In genomic region chr11:87108755-87109518, GRCm38 (mm10) we compare ENCODE assay signal across 8 mouse cellular contexts. TPM values are rescaled to one million over a fixed set of nuclear protein-coding genes. Genes with fewer than 3 reads are reported as not detected.
DNase-seq lines count a peak whose midpoint lies in the region; ATAC-seq and TF ChIP-seq lines count a peak whose summit lies in the region.

TSS of gene Ska2 (plus strand) at chr11:87109234.

- intact Hi-C loops in heart, postnatal 36 days (cut with DNase I) = loop anchor here (1.0 kb wide), 1 partner anchor 18 kb away; the partner anchor contains the start of gene Trim37

- H3K4me2 ChIP-seq in forebrain, embryonic 16.5 days (ENCODE audit: low read length) = peak within 1 kb of the TSS; percentile 57
- peak within 1 kb of the TSS; percentile 80 for H3K4me2 ChIP-seq in lung, embryonic 14.5 days

- TF ChIP-seq CTCF in G1E (IDR thresholded peaks at IDR 0.05; ENCODE audit: low read depth, low read length) = no peak
- no peak; the same call in 1 of the 2 replicates for TF ChIP-seq CTCF in layer of hippocampus, adult 2 months (conservative IDR thresholded peaks at IDR 0.05)
- TF ChIP-seq CTCF in lung, embryonic 14.5 days (IDR thresholded peaks at IDR 0.05; ENCODE audit: low read depth) = no peak
- TF ChIP-seq CTCF in olfactory bulb, adult 2 months (IDR thresholded peaks at IDR 0.05; ENCODE audit: insufficient read depth, low read depth, low read length) = no peak
- 0 out of 2 replicates have a peak, but pooled peaks have one; percentile 35 for TF ChIP-seq CTCF in thymus, adult 2 months (IDR thresholded peaks at IDR 0.05; ENCODE audit: borderline replicate concordance, control insufficient read depth, extremely low read depth, insufficient read depth, low read length, poor library complexity)

- H3K36me3 ChIP-seq in G1E (replicated peaks) = peaks cover 45% of the 10 kb centered on the region
- H3K36me3 ChIP-seq in forebrain, embryonic 16.5 days (ENCODE audit: control insufficient read depth, insufficient read depth) = no peaks in the 10 kb centered on the region
- peaks cover 41% of the 10 kb centered on the region for H3K36me3 ChIP-seq in lung, embryonic 14.5 days (ENCODE audit: insufficient read depth)
- H3K36me3 ChIP-seq in thymus, adult 2 months (ENCODE audit: control insufficient read depth, insufficient read depth, low read length) = peaks cover 7% of the 10 kb centered on the region; the same call in 1 of the 2 replicates

- H3K27ac ChIP-seq in forebrain, embryonic 16.5 days (ENCODE audit: low read length) = peak within 1 kb of the TSS; percentile 97
- H3K27ac ChIP-seq in layer of hippocampus, adult 2 months = peak within 1 kb of the TSS; percentile 93
- peak within 1 kb of the TSS; percentile 98 for H3K27ac ChIP-seq in lung, embryonic 14.5 days (ENCODE audit: low read depth)
- H3K27ac ChIP-seq in olfactory bulb, adult 2 months (ENCODE audit: insufficient read depth, low read depth, low read length) = peak within 1 kb of the TSS; percentile 65
- peak within 1 kb of the TSS; percentile 75 for H3K27ac ChIP-seq in thymus, adult 2 months (ENCODE audit: control insufficient read depth, insufficient read depth, low read length)

- H3K9ac ChIP-seq in forebrain, embryonic 16.5 days (replicated peaks; ENCODE audit: low read depth, low read length) = peak within 1 kb of the TSS; percentile 94
- peak within 1 kb of the TSS; percentile 99 for H3K9ac ChIP-seq in lung, embryonic 14.5 days

- peaks cover 7% of the 10 kb centered on the region; the same call in 1 of the 2 replicates for H3K4me1 ChIP-seq in G1E (ENCODE audit: insufficient read depth, low read depth, low read length)
- peaks cover 22% of the 10 kb centered on the region for H3K4me1 ChIP-seq in forebrain, embryonic 16.5 days (replicated peaks; ENCODE audit: control insufficient read depth, insufficient read depth, low read length)
- H3K4me1 ChIP-seq in lung, embryonic 14.5 days (ENCODE audit: insufficient read depth) = peaks cover 8% of the 10 kb centered on the region; the same call in 1 of the 2 replicates
- no peaks in the 10 kb centered on the region for H3K4me1 ChIP-seq in olfactory bulb, adult 2 months (ENCODE audit: control insufficient read depth, insufficient read depth, low read length)
- 0 out of 2 replicates have a peak, but pooled peaks cover 2% of the 10 kb centered on the region for H3K4me1 ChIP-seq in thymus, adult 2 months (replicated peaks; ENCODE audit: control insufficient read depth, insufficient read depth, low read length)

- DNase-seq in G1E (ENCODE audit: low spot score) = peak; percentile 88
- DNase-seq in cerebellum, adult 18-20 months = peak; percentile 94 to 98
- peak; percentile 92 to 93 for DNase-seq in heart, postnatal 36 days
- peak; percentile 94 to 99 for DNase-seq in layer of hippocampus, adult 2 months (ENCODE audit: low spot score in 2 of 2)
- DNase-seq in lung, embryonic 14.5 days = peak; percentile 100
- DNase-seq in thymus, adult 2 months = peak; percentile 96

- WGBS in forebrain, embryonic 16.5 days = under 1% methylated on average over 40 of the region's 40 CpGs
- WGBS in lung, embryonic 14.5 days = under 1% methylated on average over 40 of the region's 40 CpGs
- under 1% methylated on average over 40 of the region's 40 CpGs for WGBS in olfactory bulb, adult 2 months
- under 1% methylated on average over 40 of the region's 40 CpGs for WGBS in thymus, adult 2 months

- peak; percentile 93 for ATAC-seq in G1E (ENCODE audit: extremely low read depth, insufficient number of reproducible peaks, low FRiP score, poor library complexity, severe bottlenecking)
- ATAC-seq in forebrain, embryonic 16.5 days = peak; percentile 98
- peak; percentile 99 for ATAC-seq in lung, embryonic 14.5 days (ENCODE audit: insufficient read depth)

- no peaks in the 10 kb centered on the region for H3K9me3 ChIP-seq in G1E (replicated peaks)
- no peaks in the 10 kb centered on the region for H3K9me3 ChIP-seq in forebrain, embryonic 16.5 days (ENCODE audit: control insufficient read depth, low read length)
- no peaks in the 10 kb centered on the region for H3K9me3 ChIP-seq in lung, embryonic 14.5 days (ENCODE audit: low read depth, low read length)

- H3K27me3 ChIP-seq in G1E (ENCODE audit: insufficient read depth, low read length) = no peaks in the 10 kb centered on the region
- H3K27me3 ChIP-seq in forebrain, embryonic 16.5 days (replicated peaks; ENCODE audit: control insufficient read depth, insufficient read depth, low read length) = no peaks in the 10 kb centered on the region
- no peaks in the 10 kb centered on the region for H3K27me3 ChIP-seq in lung, embryonic 14.5 days (ENCODE audit: insufficient read depth, low read length)
- no peaks in the 10 kb centered on the region for H3K27me3 ChIP-seq in thymus, adult 2 months (ENCODE audit: control insufficient read depth, insufficient read depth, low read length)

- 0 out of 2 replicates have a peak, but pooled peaks have one; percentile 9 for TF ChIP-seq POLR2A in olfactory bulb, adult 2 months (IDR thresholded peaks at IDR 0.05; ENCODE audit: insufficient read depth, low read depth, low read length)
- TF ChIP-seq POLR2A in thymus, adult 2 months (IDR thresholded peaks at IDR 0.05; ENCODE audit: control insufficient read depth, extremely low read depth, insufficient read depth, low read length, poor library complexity) = 0 out of 2 replicates have a peak, but pooled peaks have one; percentile 18

- peak within 1 kb of the TSS; percentile 83 for H3K4me3 ChIP-seq in G1E (ENCODE audit: low read depth, low read length)
- peak within 1 kb of the TSS; percentile 98 for H3K4me3 ChIP-seq in forebrain, embryonic 16.5 days (replicated peaks; ENCODE audit: low read length)
- H3K4me3 ChIP-seq in layer of hippocampus, adult 2 months = peak within 1 kb of the TSS; percentile 88
- peak within 1 kb of the TSS; percentile 96 for H3K4me3 ChIP-seq in lung, embryonic 14.5 days (ENCODE audit: low read depth, low read length)
- peak within 1 kb of the TSS; percentile 88 for H3K4me3 ChIP-seq in olfactory bulb, adult 2 months (ENCODE audit: insufficient read depth, low read depth, low read length)
- H3K4me3 ChIP-seq in thymus, adult 2 months (ENCODE audit: control insufficient read depth, insufficient read depth, low read length) = peak within 1 kb of the TSS; percentile 69

RNA-seq across cellular contexts. Expression of gene Ska2, which starts in this region (rescaled TPM):
- total RNA-seq in G1E (2014; fragmentation: Nextera tagmentation) (35.5 and 63.7 TPM in 2 replicates), G1E (2017) (50.0 and 56.5 TPM in 2 replicates)
- 0.72 and 1.1 TPM in 2 replicates for polyA plus RNA-seq in G1E (2012)
- polyA plus RNA-seq in forebrain, embryonic 16.5 days (2015; fragmentation: Nextera tagmentation; extraction: Ambion mirVana) = 73.0 and 78.6 TPM in 2 replicates
- 10 to 100 TPM; 11.5 to 13.5 TPM for total RNA-seq in heart, postnatal 36 days (2021)
- 10 to 100 TPM; 14.7 to 15.7 TPM for total RNA-seq in layer of hippocampus, adult 2 months (2021)
- polyA plus RNA-seq in lung, embryonic 14.5 days (2014; fragmentation: Nextera tagmentation; extraction: Ambion mirVana) = 75.2 and 81.7 TPM in 2 replicates
- polyA plus RNA-seq in olfactory bulb, adult 2 months (2012; ENCODE audit: insufficient read depth, insufficient read length, low replicate concordance, missing spikeins) = not detected in 2 replicates
- polyA plus RNA-seq in thymus, adult 2 months (2012; rRNA removed) = 18.9 and 21.0 TPM in 2 replicates

Comparison
In these comparisons a context has a peak if more than half of its experiments do, and no peak if none do; other contexts are left out.
1. Peak in every context shown above with its lines: DNase-seq, ATAC-seq, H3K4me3 ChIP-seq and H3K27ac ChIP-seq.